Mouse (Mus musculus) ES-Bruce4 (cell line): ENCODE results near the gene Man2c1.

ENCODE experiments used
- CTCF ChIP-seq: IDR thresholded peaks from one replicate; pipeline ENCODE4 v1.8.1; 2011; ENCODE audit warnings: low read depth, low read length
- POLR2A ChIP-seq: IDR thresholded peaks from one replicate; pipeline ENCODE4 v1.8.1; 2011; ENCODE audit warnings: low read length; ENCODE audit not compliant: insufficient read depth

- TF ChIP-seq CTCF (no peak), POLR2A (no peak)
Observed at GRCm38 (mm10) chr9:57139110-57139509, 8.6 kb downstream of the Man2c1 start.
